Mouse (Mus musculus): ENCODE results near the gene Flvcr1. TPM values are rescaled to one million over a fixed set of nuclear protein-coding genes. Genes with fewer than 3 reads are reported as not detected.
A peak's percentile ranks its signal among the peaks of the same experiment; 100 is the strongest.

The Flvcr1 gene
- polyA plus RNA-seq, 1 experiment from 2014 or later, result 7.8 TPM

GRCm38 (mm10) chr1:190980470-190980869, 45.5 kb downstream of the Flvcr1 start:
- DNase-seq (ENCODE audit: low spot score) (no peak), ATAC-seq (no peak)
- Histone ChIP-seq H3K4me3 (ENCODE audit: low read depth, low read length) (no peak overlapping the region), H3K4me2 (replicated peaks; ENCODE audit: low read depth, low read length) (no peak overlapping the region), H3K27me3 (replicated peaks; ENCODE audit: insufficient read depth, low read length) (no peaks in the 10 kb centered on the region), H3K4me1 (ENCODE audit: insufficient read depth, low read depth, low read length) (peaks cover 3% of the 10 kb centered on the region; the same call in 1 of the 2 replicates), H3K9me3 (ENCODE audit: low read length) (no peaks in the 10 kb centered on the region), H3K27ac (ENCODE audit: low read length) (no peak overlapping the region), H3K36me3 (ENCODE audit: insufficient read depth, low read length) (no peaks in the 10 kb centered on the region), H3K9ac (replicated peaks; ENCODE audit: low read depth) (no peak overlapping the region)
- TF ChIP-seq CTCF (IDR thresholded peaks at IDR 0.05), result no peak
- no peak for TF ChIP-seq EP300 (IDR thresholded peaks at IDR 0.05)
- 83% methylated on average over 1 of the region's 1 CpGs for WGBS

GRCm38 (mm10) chr1:190979100-190979563, 46.8 kb downstream of the Flvcr1 start, which contains the start of gene Vash2:
Gene Vash2 (minus strand): TSS chr1:190979296.
- H3K36me3 ChIP-seq (ENCODE audit: insufficient read depth, low read length), result no peaks in the 10 kb centered on the region
- peaks cover 3% of the 10 kb centered on the region; the same call in 1 of the 2 replicates for H3K4me1 ChIP-seq (ENCODE audit: insufficient read depth, low read depth, low read length)
- DNase-seq (ENCODE audit: low spot score), result peak; percentile 90
- no peaks in the 10 kb centered on the region for H3K27me3 ChIP-seq (replicated peaks; ENCODE audit: insufficient read depth, low read length)
- H3K4me3 ChIP-seq (ENCODE audit: low read depth, low read length), result peak within 1 kb of the TSS; percentile 51
- peak within 1 kb of the TSS; percentile 38; the same call in 1 of the 2 replicates for H3K27ac ChIP-seq (ENCODE audit: low read length)
- peak; percentile 99 for ATAC-seq
- H3K9ac ChIP-seq (replicated peaks; ENCODE audit: low read depth), result peak within 1 kb of the TSS; percentile 30
- H3K9me3 ChIP-seq (ENCODE audit: low read length), result no peaks in the 10 kb centered on the region
- WGBS, result 4% methylated on average over 38 of the region's 38 CpGs
- no peak for TF ChIP-seq CTCF (IDR thresholded peaks at IDR 0.05)
- TF ChIP-seq EP300 (IDR thresholded peaks at IDR 0.05), result no peak
- H3K4me2 ChIP-seq (replicated peaks; ENCODE audit: low read depth, low read length), result peak within 1 kb of the TSS; percentile 96

- WGBS, result 1% methylated on average over 42 of the region's 46 CpGs
- TF ChIP-seq CTCF (IDR thresholded peaks at IDR 0.05), result no peak
- no peak for TF ChIP-seq EP300 (IDR thresholded peaks at IDR 0.05)
- Histone ChIP-seq H3K27ac (ENCODE audit: low read length) (peak overlapping the region; percentile 38; the same call in 1 of the 2 replicates), H3K27me3 (replicated peaks; ENCODE audit: insufficient read depth, low read length) (no peaks in the 10 kb centered on the region), H3K9ac (replicated peaks; ENCODE audit: low read depth) (peak overlapping the region; percentile 30), H3K4me3 (ENCODE audit: low read depth, low read length) (peak overlapping the region; percentile 51), H3K4me2 (replicated peaks; ENCODE audit: low read depth, low read length) (peak overlapping the region; percentile 96), H3K4me1 (ENCODE audit: insufficient read depth, low read depth, low read length) (peaks cover 3% of the 10 kb centered on the region; the same call in 1 of the 2 replicates), H3K36me3 (ENCODE audit: insufficient read depth, low read length) (no peaks in the 10 kb centered on the region), H3K9me3 (ENCODE audit: low read length) (no peaks in the 10 kb centered on the region)
- DNase-seq (ENCODE audit: low spot score) (peak; percentile 15), ATAC-seq (peak; percentile 34)
These were observed 47.4 kb downstream of the Flvcr1 start for GRCm38 (mm10) chr1:190978511-190979073.

- Histone ChIP-seq H3K27ac (ENCODE audit: low read length) (no peak overlapping the region), H3K4me1 (ENCODE audit: insufficient read depth, low read depth, low read length) (peaks cover 3% of the 10 kb centered on the region; the same call in 1 of the 2 replicates), H3K9me3 (ENCODE audit: low read length) (no peaks in the 10 kb centered on the region), H3K4me2 (replicated peaks; ENCODE audit: low read depth, low read length) (peak overlapping the region; percentile 96), H3K36me3 (ENCODE audit: insufficient read depth, low read length) (no peaks in the 10 kb centered on the region), H3K9ac (replicated peaks; ENCODE audit: low read depth) (peak overlapping the region; percentile 30), H3K4me3 (ENCODE audit: low read depth, low read length) (peak overlapping the region; percentile 51), H3K27me3 (replicated peaks; ENCODE audit: insufficient read depth, low read length) (no peaks in the 10 kb centered on the region)
- ATAC-seq, result no peak
- WGBS, result 1% methylated on average over 22 of the region's 22 CpGs
- DNase-seq (ENCODE audit: low spot score), result no peak
- no peak for TF ChIP-seq EP300 (IDR thresholded peaks at IDR 0.05)
- TF ChIP-seq CTCF (IDR thresholded peaks at IDR 0.05), result no peak
These were observed 48.0 kb downstream of the Flvcr1 start for GRCm38 (mm10) chr1:190978001-190978400.

- no peak overlapping the region for H3K9ac ChIP-seq (replicated peaks; ENCODE audit: low read depth)
- no peak overlapping the region for H3K4me3 ChIP-seq (ENCODE audit: low read depth, low read length)
- H3K27ac ChIP-seq (ENCODE audit: low read length), result no peak overlapping the region
- no peak overlapping the region for H3K4me2 ChIP-seq (replicated peaks; ENCODE audit: low read depth, low read length)
- ATAC-seq (no peak), DNase-seq (ENCODE audit: low spot score) (no peak)
- H3K27me3 ChIP-seq (replicated peaks; ENCODE audit: insufficient read depth, low read length), result no peaks in the 10 kb centered on the region
- H3K36me3 ChIP-seq (ENCODE audit: insufficient read depth, low read length), result no peaks in the 10 kb centered on the region
- no peak for TF ChIP-seq EP300 (IDR thresholded peaks at IDR 0.05)
- TF ChIP-seq CTCF (IDR thresholded peaks at IDR 0.05), result no peak
- H3K9me3 ChIP-seq (ENCODE audit: low read length), result no peaks in the 10 kb centered on the region
- H3K4me1 ChIP-seq (ENCODE audit: insufficient read depth, low read depth, low read length), result peaks cover 3% of the 10 kb centered on the region; the same call in 1 of the 2 replicates
- WGBS, result 46% methylated on average over 11 of the region's 11 CpGs
These were observed 48.9 kb downstream of the Flvcr1 start for GRCm38 (mm10) chr1:190976887-190977573.

- DNase-seq (ENCODE audit: low spot score) (no peak), ATAC-seq (no peak)
- H3K4me1 ChIP-seq (ENCODE audit: insufficient read depth, low read depth, low read length), result peaks cover 3% of the 10 kb centered on the region; the same call in 1 of the 2 replicates
- TF ChIP-seq CTCF (IDR thresholded peaks at IDR 0.05) (no peak), EP300 (IDR thresholded peaks at IDR 0.05) (no peak)
- H3K36me3 ChIP-seq (ENCODE audit: insufficient read depth, low read length), result no peaks in the 10 kb centered on the region
- WGBS, result 82% methylated on average over 1 of the region's 1 CpGs
- no peak overlapping the region for H3K9ac ChIP-seq (replicated peaks; ENCODE audit: low read depth)
- no peak overlapping the region for H3K4me3 ChIP-seq (ENCODE audit: low read depth, low read length)
- no peaks in the 10 kb centered on the region for H3K9me3 ChIP-seq (ENCODE audit: low read length)
- no peak overlapping the region for H3K27ac ChIP-seq (ENCODE audit: low read length)
- no peaks in the 10 kb centered on the region for H3K27me3 ChIP-seq (replicated peaks; ENCODE audit: insufficient read depth, low read length)
- no peak overlapping the region for H3K4me2 ChIP-seq (replicated peaks; ENCODE audit: low read depth, low read length)
These were observed 51.1 kb downstream of the Flvcr1 start for GRCm38 (mm10) chr1:190974833-190975232.

All from lung, postnatal 0 days (tissue).